Mouse (Mus musculus) stomach, embryonic 15.5 days (tissue): Measurements from ENCODE around the gene Kat5. TPM values are rescaled to one million over a fixed set of nuclear protein-coding genes. Genes with fewer than 3 reads are reported as not detected.

Source experiments
- ATAC-seq: fragments of 200-750 bp; cut with Nextera tagmentation; 2 replicates; pipeline ENCODE4 v1.8.0; 2017; ENCODE audit warnings: low read depth, moderate number of reproducible peaks, moderate TSS enrichment; ENCODE audit not compliant: insufficient read depth, low FRiP score
- H3K27ac ChIP-seq: fragments of 300-500 bp; sonication (generic); 2 replicates; pipeline ENCODE4 v1.5.1; 2015; ENCODE audit warnings: mild to moderate bottlenecking, inconsistent platforms
- H3K27me3 ChIP-seq: fragments of 300-500 bp; sonication (generic); replicated peaks from 2 replicates; pipeline ENCODE4 v1.6.1; 2015; ENCODE audit warnings: inconsistent platforms
- H3K36me3 ChIP-seq: fragments of 300-500 bp; sonication (generic); 2 replicates; pipeline ENCODE4 v1.6.1; 2015; ENCODE audit warnings: inconsistent platforms
- H3K4me1 ChIP-seq: fragments of 300-500 bp; sonication (generic); 2 replicates; pipeline ENCODE4 v1.6.1; 2015; ENCODE audit warnings: inconsistent platforms
- H3K4me2 ChIP-seq: fragments of 300-500 bp; sonication (generic); 2 replicates; pipeline ENCODE4 v1.6.1; 2015; ENCODE audit warnings: mild to moderate bottlenecking, inconsistent platforms
- H3K4me3 ChIP-seq: fragments of 300-500 bp; sonication (generic); replicated peaks from 2 replicates; pipeline ENCODE4 v1.5.1; 2015; ENCODE audit warnings: inconsistent platforms
- H3K9ac ChIP-seq: fragments of 300-500 bp; sonication (generic); 2 replicates; pipeline ENCODE4 v1.6.1; 2015; ENCODE audit warnings: inconsistent platforms
- H3K9me3 ChIP-seq: fragments of 300-500 bp; sonication (generic); 2 replicates; pipeline ENCODE4 v1.6.1; 2016; ENCODE audit warnings: inconsistent platforms
- WGBS: fragments of 180-500 bp; shearing (Covaris S2); methylation state at CpG from one replicate; pipeline ENCODE4 v1.1.7; 2015; 5-methylcytosine and 5-hydroxymethylcytosine counted together
- polyA plus RNA-seq: library from polyadenylated mRNA; unstranded; fragments of >200 nt; fragmentation: Nextera tagmentation; extraction: Ambion mirVana; gene quantifications from 2 replicates; pipeline ENCODE4 v1.2.1, GENCODE M21; 2015

The Kat5 gene
- polyA plus RNA-seq, 1 experiment from 2014 or later, result 42.2 TPM

DNA sequence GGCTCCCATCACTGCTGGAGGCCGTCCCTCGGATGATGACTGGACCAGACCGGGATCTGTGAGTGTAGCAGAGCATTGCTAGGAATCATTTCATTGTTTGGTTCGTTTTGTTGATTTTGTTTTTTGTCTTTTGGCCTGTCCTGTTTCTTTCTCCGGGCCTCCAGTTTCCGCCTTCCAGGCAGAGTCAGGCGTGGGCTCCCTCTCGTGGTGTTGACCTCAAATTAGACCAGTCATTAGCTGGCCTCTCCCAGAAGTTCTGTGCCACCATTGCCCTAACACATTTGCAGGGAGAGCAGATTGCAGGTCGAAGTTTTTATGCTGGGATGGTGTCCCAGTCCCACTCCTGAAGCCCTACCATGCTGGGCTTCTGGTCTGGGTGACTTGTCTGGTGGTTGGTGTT lies 20.9 kb downstream of the Kat5 start:
- H3K9me3 ChIP-seq, result no peaks in the 10 kb centered on the region
- H3K4me1 ChIP-seq, result no peaks in the 10 kb centered on the region
- H3K36me3 ChIP-seq, result no peaks in the 10 kb centered on the region
- no peak overlapping the region for H3K4me2 ChIP-seq
- H3K4me3 ChIP-seq, result no peak overlapping the region
- H3K27ac ChIP-seq, result no peak overlapping the region
- no peak for ATAC-seq
- H3K27me3 ChIP-seq, result no peaks in the 10 kb centered on the region
- no peak overlapping the region for H3K9ac ChIP-seq
- WGBS, result 70% methylated on average over 9 of the region's 9 CpGs

DNA sequence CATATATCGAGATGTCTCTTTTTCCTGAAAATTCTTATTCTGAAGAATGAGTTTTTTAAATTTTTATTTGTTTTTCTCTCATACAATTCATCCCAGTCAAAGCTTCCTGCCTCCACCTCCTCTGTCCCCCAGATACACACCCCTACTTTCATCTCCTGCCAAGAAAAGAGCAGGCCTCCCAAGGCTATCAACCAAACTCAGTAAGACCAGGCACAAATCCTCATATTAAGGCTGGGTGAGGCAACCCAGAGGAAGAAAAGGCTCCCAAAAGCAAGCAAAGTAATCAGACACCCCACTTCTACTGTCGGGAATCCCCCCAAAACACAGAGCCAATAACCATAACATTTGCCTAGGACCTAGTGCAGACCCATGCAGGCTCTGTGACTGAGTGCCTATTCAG lies 28.0 kb downstream of the Kat5 start:
- Histone ChIP-seq H3K9ac (no peak overlapping the region), H3K4me3 (no peak overlapping the region), H3K4me1 (no peaks in the 10 kb centered on the region), H3K27ac (no peak overlapping the region), H3K36me3 (no peaks in the 10 kb centered on the region), H3K4me2 (no peak overlapping the region), H3K27me3 (no peaks in the 10 kb centered on the region), H3K9me3 (no peaks in the 10 kb centered on the region)
- ATAC-seq, result no peak
- WGBS, result 74% methylated on average over 2 of the region's 2 CpGs

DNA sequence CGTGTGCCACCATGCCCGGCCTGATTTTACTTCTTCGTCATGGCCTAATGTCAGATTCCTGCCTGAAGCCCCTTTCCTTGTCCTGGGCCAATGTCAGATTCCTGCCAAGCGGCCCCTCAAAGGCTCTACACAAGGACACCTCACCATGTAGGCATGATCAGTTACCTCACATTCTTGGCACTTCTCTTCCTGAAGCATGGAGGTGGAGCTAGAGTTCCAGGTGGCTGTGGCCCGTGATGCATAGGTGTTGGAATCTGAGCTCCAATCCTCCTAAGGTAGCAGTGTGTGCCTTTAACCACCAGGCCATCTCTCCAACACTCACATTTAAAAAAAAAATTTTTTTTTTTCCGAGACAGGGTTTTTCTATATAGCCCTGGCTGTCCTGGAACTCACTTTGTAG lies 29.3 kb downstream of the Kat5 start:
- H3K27ac ChIP-seq, result no peak overlapping the region
- H3K4me3 ChIP-seq, result no peak overlapping the region
- WGBS, result 85% methylated on average over 6 of the region's 6 CpGs
- no peak overlapping the region for H3K9ac ChIP-seq
- H3K4me1 ChIP-seq, result no peaks in the 10 kb centered on the region
- no peak for ATAC-seq
- H3K9me3 ChIP-seq, result no peaks in the 10 kb centered on the region
- no peaks in the 10 kb centered on the region for H3K27me3 ChIP-seq
- H3K36me3 ChIP-seq, result no peaks in the 10 kb centered on the region
- no peak overlapping the region for H3K4me2 ChIP-seq

DNA sequence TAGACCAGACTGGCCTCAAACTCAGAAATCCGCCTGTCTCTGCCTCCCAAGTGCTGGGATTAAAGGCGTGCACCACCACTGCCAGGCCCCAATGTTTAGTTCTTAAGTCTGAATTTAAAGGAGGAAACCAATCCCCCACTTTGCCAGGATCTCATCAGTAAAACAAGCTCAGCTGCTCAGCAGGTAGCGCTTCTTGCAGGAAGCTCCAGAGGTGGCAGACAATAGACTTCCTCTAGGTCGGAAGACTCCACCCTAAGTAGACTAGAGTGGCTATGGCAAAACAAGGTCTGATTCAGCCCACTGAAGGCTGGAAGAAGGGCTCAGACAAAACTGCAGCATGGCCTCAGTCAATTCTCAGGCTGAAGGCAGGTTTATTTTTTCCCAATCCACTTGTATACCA lies 30.1 kb downstream of the Kat5 start:
- Histone ChIP-seq H3K4me3 (no peak overlapping the region), H3K36me3 (no peaks in the 10 kb centered on the region), H3K4me1 (no peaks in the 10 kb centered on the region), H3K27ac (no peak overlapping the region), H3K9ac (no peak overlapping the region), H3K27me3 (no peaks in the 10 kb centered on the region), H3K9me3 (no peaks in the 10 kb centered on the region), H3K4me2 (no peak overlapping the region)
- WGBS, result 74% methylated on average over 4 of the region's 4 CpGs
- ATAC-seq, result no peak

DNA sequence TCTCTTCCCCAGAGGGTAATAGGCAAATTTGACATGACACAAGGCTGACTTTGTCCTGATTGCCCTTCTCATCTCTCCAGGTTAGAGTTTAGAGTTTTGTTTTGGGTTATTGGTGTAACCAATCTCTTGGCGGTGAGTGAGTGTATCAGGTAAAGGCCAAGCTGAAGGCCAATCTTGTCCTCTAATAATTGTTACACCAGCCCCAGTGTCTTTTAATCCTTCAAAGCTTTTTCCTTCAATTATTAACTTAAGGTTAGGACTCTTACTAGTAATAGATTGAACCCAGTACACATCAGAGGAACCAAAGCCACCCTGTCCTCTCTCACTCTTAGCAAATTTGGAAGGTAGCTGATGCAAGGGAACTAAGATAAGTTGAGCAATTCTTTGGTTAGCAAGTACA lies 34.7 kb downstream of the Kat5 start:
- WGBS, result 92% methylated on average over 1 of the region's 1 CpGs
- Histone ChIP-seq H3K27ac (no peak overlapping the region), H3K4me1 (no peaks in the 10 kb centered on the region), H3K36me3 (no peaks in the 10 kb centered on the region), H3K9ac (no peak overlapping the region), H3K4me2 (no peak overlapping the region), H3K9me3 (no peaks in the 10 kb centered on the region), H3K4me3 (no peak overlapping the region), H3K27me3 (no peaks in the 10 kb centered on the region)
- no peak for ATAC-seq

DNA sequence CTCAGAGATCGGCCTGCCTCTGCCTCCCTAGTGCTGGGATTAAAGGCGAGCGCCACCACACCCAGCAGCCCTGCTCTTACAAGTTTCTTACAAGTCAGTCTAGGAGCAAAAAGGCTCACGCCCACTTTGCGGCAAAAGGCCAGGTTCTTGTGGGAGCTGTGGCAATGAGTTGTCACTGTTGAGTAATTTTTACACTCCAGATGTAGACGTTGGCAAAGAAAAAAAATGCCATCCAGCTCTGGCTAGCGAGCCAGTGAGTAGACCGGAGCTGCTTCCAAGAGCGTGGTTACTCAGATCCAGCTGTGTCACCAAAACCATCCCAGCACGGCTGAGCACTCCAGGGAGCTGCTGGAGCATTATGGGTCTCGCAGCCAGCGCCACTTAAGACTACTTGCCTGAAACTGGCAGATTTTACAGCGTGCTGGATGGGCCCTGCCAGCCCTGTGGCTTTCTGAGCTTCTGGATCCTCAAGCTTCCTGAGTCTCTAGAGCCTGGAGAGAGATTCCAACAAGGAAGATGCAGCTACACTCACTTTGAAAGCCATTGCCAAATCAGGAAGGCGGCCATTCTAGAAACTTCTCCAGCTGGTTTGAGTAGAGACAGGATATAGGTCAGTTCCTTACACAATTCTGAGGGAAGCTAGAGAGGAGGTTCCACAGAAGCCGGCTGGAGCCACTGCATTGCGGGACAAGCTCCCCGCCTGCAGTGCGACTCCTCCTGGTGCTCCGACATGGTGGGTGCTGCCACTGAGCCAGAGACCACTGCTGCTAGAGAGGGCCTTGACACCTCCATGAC lies 37.5 kb downstream of the Kat5 start:
- no peak overlapping the region for H3K4me2 ChIP-seq
- H3K9ac ChIP-seq, result no peak overlapping the region
- H3K27me3 ChIP-seq, result no peaks in the 10 kb centered on the region
- 81% methylated on average over 19 of the region's 19 CpGs for WGBS
- no peak overlapping the region for H3K4me3 ChIP-seq
- no peak for ATAC-seq
- H3K27ac ChIP-seq, result 0 out of 2 replicates have a peak overlapping the region, but pooled peaks have one; percentile 9
- no peaks in the 10 kb centered on the region for H3K9me3 ChIP-seq
- H3K4me1 ChIP-seq, result peaks cover 13% of the 10 kb centered on the region
- H3K36me3 ChIP-seq, result peaks cover 3% of the 10 kb centered on the region; the same call in 1 of the 2 replicates

DNA sequence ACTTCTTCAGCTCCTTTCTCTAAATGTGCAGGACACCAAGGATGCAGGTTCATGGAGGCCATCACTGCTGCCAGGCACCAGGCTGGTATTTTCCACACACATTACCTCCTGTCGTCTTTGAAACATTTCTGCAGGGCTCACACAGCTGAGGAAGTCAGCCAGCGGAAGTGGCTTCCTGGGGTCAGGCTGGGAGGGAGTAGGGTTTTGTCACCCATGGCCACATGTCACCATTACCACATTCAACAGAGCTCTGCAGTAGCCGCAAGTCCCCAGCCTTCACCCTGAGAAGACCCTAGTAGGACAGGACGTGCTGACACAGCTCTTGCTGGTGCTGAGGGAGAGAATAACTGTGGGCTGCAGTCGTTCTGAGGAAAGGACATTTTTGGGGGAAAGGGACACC lies 38.2 kb downstream of the Kat5 start:
- ATAC-seq, result no peak
- 72% methylated on average over 5 of the region's 5 CpGs for WGBS
- no peak overlapping the region for H3K9ac ChIP-seq
- no peak overlapping the region for H3K4me3 ChIP-seq
- H3K27ac ChIP-seq, result no peak overlapping the region
- H3K4me1 ChIP-seq, result peaks cover 19% of the 10 kb centered on the region
- H3K4me2 ChIP-seq, result no peak overlapping the region
- H3K36me3 ChIP-seq, result peaks cover 3% of the 10 kb centered on the region; the same call in 1 of the 2 replicates
- H3K27me3 ChIP-seq, result no peaks in the 10 kb centered on the region
- H3K9me3 ChIP-seq, result no peaks in the 10 kb centered on the region

DNA sequence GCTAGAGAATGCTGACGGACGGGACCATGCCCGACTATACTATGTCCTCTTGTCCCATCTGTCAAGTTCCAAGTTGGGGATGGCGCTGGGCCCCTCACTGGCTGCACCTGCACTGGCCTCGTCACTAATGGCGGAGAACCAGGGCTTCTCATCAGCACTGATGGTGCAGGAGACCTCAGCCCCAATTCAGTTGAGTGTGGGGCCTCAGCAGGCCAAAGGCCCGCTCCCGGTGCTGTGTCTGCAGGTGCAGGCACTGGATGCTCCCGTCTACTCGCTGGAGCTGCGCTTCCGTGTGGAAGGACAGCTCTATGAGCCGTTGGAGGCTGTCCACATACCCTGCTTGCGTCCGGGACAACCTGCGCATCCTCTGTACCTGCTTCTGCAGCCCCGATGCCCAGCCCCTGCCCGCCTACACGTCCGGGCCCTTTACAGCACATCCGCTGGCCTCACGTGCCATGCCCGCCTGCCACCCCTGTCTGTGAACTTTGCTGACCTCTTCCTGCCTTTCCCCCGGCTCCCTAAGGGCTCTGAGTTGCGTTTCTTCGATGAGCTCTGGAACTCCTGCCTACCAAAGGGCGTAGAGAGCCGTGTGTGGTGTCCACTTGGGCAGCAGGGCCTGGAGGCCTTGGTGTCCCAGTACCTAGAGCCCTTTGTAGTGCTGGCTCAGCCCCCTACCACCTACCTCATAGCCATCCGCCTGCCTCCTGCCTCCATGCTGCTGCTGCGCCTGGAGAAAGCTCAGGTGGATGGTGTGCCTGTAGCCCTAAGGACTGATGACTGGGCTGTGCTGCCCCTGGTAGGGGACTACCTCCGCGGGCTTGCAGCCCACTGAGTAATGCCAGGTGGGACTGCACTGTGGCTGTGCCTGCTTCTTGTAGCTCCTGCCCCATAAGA lies 39.4 kb downstream of the Kat5 start:
- no peak overlapping the region for H3K4me3 ChIP-seq
- WGBS, result 92% methylated on average over 32 of the region's 32 CpGs
- no peak overlapping the region for H3K4me2 ChIP-seq
- peaks cover 3% of the 10 kb centered on the region; the same call in 1 of the 2 replicates for H3K36me3 ChIP-seq
- ATAC-seq, result no peak
- H3K27me3 ChIP-seq, result no peaks in the 10 kb centered on the region
- H3K9ac ChIP-seq, result no peak overlapping the region
- no peaks in the 10 kb centered on the region for H3K9me3 ChIP-seq
- H3K4me1 ChIP-seq, result peaks cover 25% of the 10 kb centered on the region
- H3K27ac ChIP-seq, result no peak overlapping the region

DNA sequence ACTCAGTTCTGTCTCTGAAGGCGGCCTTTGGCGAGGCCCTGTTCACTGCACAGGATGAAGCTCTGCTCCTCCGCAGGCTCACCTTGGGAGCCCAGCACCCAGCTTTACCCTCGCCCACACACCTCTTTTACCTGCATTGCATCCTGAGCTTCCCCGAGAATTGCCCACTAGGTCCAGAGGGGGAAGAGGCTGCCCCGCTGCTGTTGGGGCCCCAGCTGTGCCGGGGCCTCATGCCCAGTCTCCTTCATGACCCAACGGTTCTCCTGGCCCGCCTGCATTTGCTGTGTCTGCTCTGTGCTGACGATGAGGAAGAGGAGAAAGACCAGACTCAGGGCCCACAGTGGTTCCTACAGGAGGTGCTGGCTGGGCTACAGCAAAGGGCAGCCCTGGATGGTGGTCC lies 40.5 kb downstream of the Kat5 start:
- no peaks in the 10 kb centered on the region for H3K9me3 ChIP-seq
- WGBS, result 92% methylated on average over 10 of the region's 10 CpGs
- ATAC-seq, result no peak
- peaks cover 3% of the 10 kb centered on the region; the same call in 1 of the 2 replicates for H3K36me3 ChIP-seq
- peaks cover 25% of the 10 kb centered on the region for H3K4me1 ChIP-seq
- peak overlapping the region; percentile 82; the same call in 1 of the 2 replicates for H3K4me3 ChIP-seq
- H3K4me2 ChIP-seq, result peak overlapping the region; percentile 99; the same call in 1 of the 2 replicates
- no peak overlapping the region for H3K27ac ChIP-seq
- H3K9ac ChIP-seq, result no peak overlapping the region
- no peaks in the 10 kb centered on the region for H3K27me3 ChIP-seq

DNA sequence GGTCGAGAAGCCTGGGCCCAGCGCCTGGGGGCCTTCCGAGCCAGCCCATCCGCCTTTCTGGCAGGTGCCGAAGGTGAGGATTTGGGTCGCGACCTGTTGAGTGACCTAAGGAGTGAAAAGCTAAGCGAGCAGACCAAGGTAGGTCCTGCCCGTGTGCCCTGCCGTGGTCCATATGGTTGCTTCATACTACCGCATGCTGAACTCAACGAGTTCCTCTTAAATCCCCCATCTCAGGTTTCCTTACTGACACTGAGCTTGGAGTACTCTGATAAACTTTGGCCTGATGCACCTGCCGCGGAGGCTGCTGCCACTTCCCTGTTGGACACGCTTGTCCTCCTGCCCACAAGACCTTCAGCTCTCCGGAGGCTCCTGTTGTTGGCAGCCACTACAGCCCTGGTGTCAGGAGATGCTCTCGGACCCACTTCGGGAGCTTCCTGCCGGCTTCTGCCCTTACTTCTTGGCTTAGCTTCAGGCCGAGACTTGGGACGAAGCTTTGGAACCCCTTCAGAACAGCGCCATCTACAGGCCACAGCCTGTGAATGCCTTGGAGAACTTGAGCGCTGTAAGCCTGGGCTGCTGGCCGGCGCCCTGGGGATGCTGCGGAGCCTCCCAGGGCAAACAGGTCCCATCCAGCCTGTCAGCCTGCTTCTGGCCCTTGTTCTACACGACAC lies 41.4 kb downstream of the Kat5 start:
- Histone ChIP-seq H3K36me3 (peaks cover 3% of the 10 kb centered on the region; the same call in 1 of the 2 replicates), H3K4me3 (peak overlapping the region; percentile 82), H3K9ac (no peak overlapping the region), H3K27ac (peak overlapping the region; percentile 97), H3K4me2 (peak overlapping the region; percentile 99), H3K4me1 (peaks cover 25% of the 10 kb centered on the region), H3K9me3 (no peaks in the 10 kb centered on the region), H3K27me3 (no peaks in the 10 kb centered on the region)
- no peak for ATAC-seq
- WGBS, result 7% methylated on average over 27 of the region's 27 CpGs

DNA sequence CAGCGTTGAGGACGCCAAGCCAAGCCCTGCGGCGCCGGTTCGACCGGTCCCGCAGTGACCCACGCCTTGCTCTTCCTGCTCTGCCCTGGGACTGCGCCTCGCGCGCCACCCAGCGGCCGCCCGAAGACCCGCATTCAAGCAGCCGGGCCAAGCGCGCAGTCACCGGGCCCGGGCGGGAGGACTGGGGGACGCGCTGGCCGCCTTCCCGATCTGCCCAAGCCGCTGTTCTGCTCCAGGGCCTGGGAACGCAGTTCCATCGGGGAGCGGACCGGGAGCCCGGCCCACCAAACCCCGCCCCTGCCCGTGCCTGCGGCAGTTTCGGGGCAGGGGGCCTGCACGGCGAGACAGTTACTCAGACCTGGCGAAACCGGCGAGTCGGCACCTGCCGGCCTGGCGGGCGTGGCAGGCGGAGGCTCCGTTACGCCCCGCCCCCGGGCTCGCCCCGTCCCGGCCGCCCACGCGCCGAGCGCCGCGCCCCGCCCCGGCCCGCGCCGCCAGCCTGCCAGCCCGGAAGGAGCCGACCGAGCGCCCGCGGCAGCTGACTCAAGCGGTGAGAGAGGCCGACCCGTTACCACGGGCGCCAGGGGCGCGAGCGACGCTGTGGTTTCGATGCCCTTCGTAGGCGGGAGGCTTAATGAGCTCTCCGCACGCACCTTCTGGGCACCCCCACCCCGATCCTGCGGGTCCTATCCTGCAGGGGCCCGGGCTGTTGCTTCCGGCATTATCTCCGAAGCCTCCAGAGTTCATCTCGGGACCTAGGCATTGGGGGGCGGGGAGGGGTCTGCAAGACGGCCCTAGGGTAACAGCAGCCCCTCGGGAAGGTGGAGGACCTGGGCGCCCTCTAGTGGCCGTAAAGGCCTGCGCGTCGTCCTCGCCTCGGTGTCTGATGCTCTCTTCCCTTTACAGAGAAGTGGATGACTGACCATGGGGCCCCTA lies 42.2 kb downstream of the Kat5 start, which contains the start of gene Ap5b1:
Gene Ap5b1 (plus strand): TSS at position 492 of the 936 bp plus-strand sequence.
- WGBS, result under 1% methylated on average over 100 of the region's 102 CpGs
- Histone ChIP-seq H3K36me3 (peaks cover 3% of the 10 kb centered on the region; the same call in 1 of the 2 replicates), H3K27me3 (no peaks in the 10 kb centered on the region), H3K27ac (peak within 1 kb of the TSS; percentile 97), H3K9ac (peak within 1 kb of the TSS; percentile 80), H3K9me3 (no peaks in the 10 kb centered on the region), H3K4me3 (peak within 1 kb of the TSS; percentile 82), H3K4me1 (peaks cover 25% of the 10 kb centered on the region), H3K4me2 (peak within 1 kb of the TSS; percentile 99)
- peak; percentile 85 for ATAC-seq
